Mouse (Mus musculus) liver, adult 2 months (tissue): ENCODE measurements around the gene Btf3l4. TPM values are rescaled to one million over a fixed set of nuclear protein-coding genes. Genes with fewer than 3 reads are reported as not detected.
A peak's percentile ranks its signal among the peaks of the same experiment; 100 is the strongest.

Experiments used
- DNase-seq: peaks from one replicate; pipeline ENCODE4 v3.0.0-alpha.2; 2011; ENCODE audit warnings: low read depth, low spot score; ENCODE audit errors: extremely low read depth
- H3K27ac ChIP-seq: fragments of 200-500 bp; replicated peaks from 2 replicates; pipeline ENCODE4 v1.5.1; 2012; ENCODE audit warnings: low read depth, mild to moderate bottlenecking, control low read depth, inconsistent platforms, low read length; ENCODE audit not compliant: insufficient read depth
- H3K27me3 ChIP-seq: fragments of 200-500 bp; 2 replicates; pipeline ENCODE4 v1.6.1; 2012; ENCODE audit warnings: mild to moderate bottlenecking, moderate library complexity, low read length, inconsistent platforms; ENCODE audit not compliant: control insufficient read depth, insufficient read depth
- H3K36me3 ChIP-seq: fragments of 200-500 bp; 2 replicates; pipeline ENCODE4 v1.6.1; 2012; ENCODE audit warnings: low read length, inconsistent platforms; ENCODE audit not compliant: control insufficient read depth, insufficient read depth
- H3K4me1 ChIP-seq: fragments of 200-500 bp; 2 replicates; pipeline ENCODE4 v1.6.1; 2011; ENCODE audit warnings: low read length; ENCODE audit not compliant: control insufficient read depth, insufficient read depth
- H3K4me3 ChIP-seq: fragments of 200-500 bp; 2 replicates; pipeline ENCODE4 v1.5.1; 2011; ENCODE audit warnings: low read depth, mild to moderate bottlenecking, control low read depth, low read length, moderate library complexity; ENCODE audit not compliant: insufficient read depth
- H3K79me2 ChIP-seq: fragments of 200-500 bp; 2 replicates; pipeline ENCODE4 v1.6.1; 2012; ENCODE audit warnings: inconsistent platforms, mild to moderate bottlenecking, low read length, moderate library complexity; ENCODE audit not compliant: control insufficient read depth, insufficient read depth
- H3K9ac ChIP-seq: fragments of 200-500 bp; 2 replicates; pipeline ENCODE4 v1.6.1; 2012; ENCODE audit warnings: low read depth, mild to moderate bottlenecking, control low read depth, inconsistent platforms, low read length
- CTCF ChIP-seq: fragments of 200-500 bp; IDR thresholded peaks from 2 replicates; pipeline ENCODE4 v1.5.1; 2011; ENCODE audit warnings: low read depth, low read length, control low read depth
- POLR2A ChIP-seq: fragments of 200-500 bp; IDR thresholded peaks from 2 replicates; pipeline ENCODE4 v1.6.1; 2011; ENCODE audit warnings: low read length, control low read depth; ENCODE audit not compliant: insufficient read depth; ENCODE audit errors: extremely low read depth
- WGBS: fragments of 180-500 bp; shearing (Covaris S2); methylation state at CpG from one replicate; pipeline ENCODE4 v1.1.7; 2018; 5-methylcytosine and 5-hydroxymethylcytosine counted together
- polyA plus RNA-seq: library from polyadenylated mRNA; depleted of rRNA; stranded (reverse); fragments of >200 nt; gene quantifications from 2 replicates; pipeline ENCODE4 v1.2.3, GENCODE M21; 2012
- total RNA-seq: library from RNA; depleted of rRNA; stranded (reverse); fragments of >200 nt; gene quantifications from 2 replicates; pipeline ENCODE4 v1.2.3, GENCODE M21; 2014

Gene Btf3l4
- total and polyA plus RNA-seq, 2 experiments = 8.1 to 27.3 TPM

- no peaks in the 10 kb centered on the region for H3K36me3 ChIP-seq
- H3K9ac ChIP-seq = no peak overlapping the region
- no peak overlapping the region for H3K27ac ChIP-seq
- no peak overlapping the region for H3K4me3 ChIP-seq
- 82% methylated on average over 6 of the region's 6 CpGs for WGBS
- TF ChIP-seq CTCF (no peak), POLR2A (no peak)
- H3K4me1 ChIP-seq = no peaks in the 10 kb centered on the region
- no peak for DNase-seq
- H3K79me2 ChIP-seq = no peaks in the 10 kb centered on the region; the same call in 1 of the 2 replicates
- H3K27me3 ChIP-seq = no peaks in the 10 kb centered on the region
These were observed 44.0 kb downstream of the Btf3l4 start for GRCm38 (mm10) chr4:108789258-108789936.

GRCm38 (mm10) chr4:108782421-108783085, 50.9 kb downstream of the Btf3l4 start:
- Histone ChIP-seq H3K79me2 (no peaks in the 10 kb centered on the region; the same call in 1 of the 2 replicates), H3K4me1 (peaks cover 2% of the 10 kb centered on the region; the same call in 1 of the 2 replicates), H3K27me3 (no peaks in the 10 kb centered on the region), H3K4me3 (no peak overlapping the region), H3K9ac (no peak overlapping the region), H3K27ac (no peak overlapping the region), H3K36me3 (no peaks in the 10 kb centered on the region)
- TF ChIP-seq POLR2A = no peak
- TF ChIP-seq CTCF = no peak
- DNase-seq = no peak
- WGBS = 74% methylated on average over 8 of the region's 8 CpGs

- WGBS = 50% methylated on average over 3 of the region's 3 CpGs
- H3K27me3 ChIP-seq = no peaks in the 10 kb centered on the region
- H3K79me2 ChIP-seq = no peaks in the 10 kb centered on the region; the same call in 1 of the 2 replicates
- TF ChIP-seq CTCF = no peak
- no peak for TF ChIP-seq POLR2A
- peaks cover 2% of the 10 kb centered on the region; the same call in 1 of the 2 replicates for H3K4me1 ChIP-seq
- H3K27ac ChIP-seq = peak overlapping the region; percentile 40
- no peaks in the 10 kb centered on the region for H3K36me3 ChIP-seq
- peak overlapping the region; percentile 36; the same call in 1 of the 2 replicates for H3K4me3 ChIP-seq
- peak; percentile 81 for DNase-seq
- H3K9ac ChIP-seq = no peak overlapping the region
These were observed 51.8 kb downstream of the Btf3l4 start for GRCm38 (mm10) chr4:108781596-108781995.

GRCm38 (mm10) chr4:108780864-108781205, 52.6 kb downstream of the Btf3l4 start:
- Histone ChIP-seq H3K4me3 (peak overlapping the region; percentile 96), H3K27me3 (no peaks in the 10 kb centered on the region), H3K79me2 (no peaks in the 10 kb centered on the region; the same call in 1 of the 2 replicates), H3K4me1 (peaks cover 2% of the 10 kb centered on the region; the same call in 1 of the 2 replicates), H3K9ac (peak overlapping the region; percentile 99), H3K36me3 (no peaks in the 10 kb centered on the region), H3K27ac (peak overlapping the region; percentile 46; the same call in 1 of the 2 replicates)
- WGBS = 3% methylated on average over 16 of the region's 20 CpGs
- DNase-seq = peak; percentile 43
- TF ChIP-seq CTCF (no peak), POLR2A (no peak)

- Histone ChIP-seq H3K4me1 (peaks cover 2% of the 10 kb centered on the region; the same call in 1 of the 2 replicates), H3K27me3 (no peaks in the 10 kb centered on the region), H3K27ac (peak within 1 kb of the TSS; percentile 92), H3K4me3 (peak within 1 kb of the TSS; percentile 96), H3K9ac (peak within 1 kb of the TSS; percentile 99), H3K36me3 (no peaks in the 10 kb centered on the region), H3K79me2 (no peaks in the 10 kb centered on the region; the same call in 1 of the 2 replicates)
- 2% methylated on average over 89 of the region's 111 CpGs for WGBS
- peak; percentile 76 for TF ChIP-seq CTCF
- TF ChIP-seq POLR2A = 0 out of 2 replicates have a peak, but pooled peaks have one; percentile 26
- DNase-seq = peak; percentile 30
These were observed 53.2 kb downstream of the Btf3l4 start, which contains the start of gene Zfyve9 for GRCm38 (mm10) chr4:108780057-108780863. Gene Zfyve9, minus strand, starts transcription at chr4:108780798.
